Mouse (Mus musculus) cerebellum, adult 2 months (tissue): ENCODE results near the gene Kcnb1.

Source experiments
- CTCF ChIP-seq: fragments of 200-500 bp; IDR thresholded peaks from 2 replicates; pipeline ENCODE4 v1.5.1; 2011; ENCODE audit warnings: low read depth, mild to moderate bottlenecking, control low read depth, low read length, moderate library complexity, borderline replicate concordance; ENCODE audit not compliant: insufficient read depth
- POLR2A ChIP-seq: fragments of 200-500 bp; IDR thresholded peaks from 2 replicates; pipeline ENCODE4 v1.6.1; 2011; ENCODE audit warnings: low read length, control low read depth, borderline replicate concordance; ENCODE audit not compliant: insufficient read depth

DNA sequence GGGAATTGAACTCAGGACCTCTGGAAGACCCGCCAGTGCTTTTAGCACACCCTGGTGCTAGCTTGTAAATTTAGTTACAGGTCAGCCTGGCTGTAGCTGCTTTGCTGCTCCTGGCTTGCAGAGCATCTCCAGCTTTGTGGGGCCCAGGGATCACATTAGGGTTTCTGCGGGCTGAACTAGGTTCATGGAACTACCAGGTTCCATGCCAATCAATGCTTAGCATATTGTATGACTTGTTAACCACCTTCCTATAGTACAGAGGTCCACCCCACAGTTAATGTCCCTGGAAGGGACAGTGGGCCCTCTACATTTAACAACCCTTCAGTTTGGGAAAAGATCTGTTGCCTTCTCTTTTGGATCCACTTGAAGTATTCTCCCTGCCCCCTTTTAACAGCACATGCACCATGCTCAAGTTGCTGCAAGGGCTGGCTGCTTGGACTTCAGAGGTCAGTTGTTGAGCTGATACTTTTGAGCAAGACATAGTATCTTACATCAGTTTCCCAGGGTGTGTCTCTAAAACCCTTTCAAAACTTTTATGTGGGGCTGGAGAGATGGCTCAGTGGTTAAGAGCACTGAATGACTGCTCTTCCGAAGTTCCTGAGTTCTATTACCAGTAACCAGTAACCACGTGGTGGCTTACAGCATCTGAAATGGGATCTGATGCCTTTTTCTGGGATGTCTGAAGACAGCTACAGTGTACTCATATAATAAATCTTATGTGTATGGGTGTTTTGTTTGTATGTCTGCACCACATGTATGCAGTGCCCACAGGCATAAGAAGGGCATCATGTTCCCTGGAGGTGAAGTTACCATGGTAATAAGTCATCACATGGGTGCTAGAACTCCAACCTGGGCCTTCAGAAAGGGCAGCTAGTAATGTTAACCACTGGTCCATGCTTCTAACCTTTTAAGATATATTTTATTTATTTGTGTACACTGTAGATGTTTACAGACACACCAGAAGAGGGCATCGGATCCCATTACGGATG is 123.1 kb downstream of the Kcnb1 start:
- TF ChIP-seq CTCF, result no peak
- TF ChIP-seq POLR2A, result no peak
